Mouse (Mus musculus) midbrain, embryonic 11.5 days (tissue): Measurements from ENCODE around the gene Paxip1. TPM values are rescaled to one million over a fixed set of nuclear protein-coding genes. Genes with fewer than 3 reads are reported as not detected.
A peak's percentile ranks its signal among the peaks of the same experiment; 100 is the strongest.

Experiments
- ATAC-seq: fragments of 200-750 bp; cut with Nextera tagmentation; 2 replicates; pipeline ENCODE4 v1.8.0; 2017; ENCODE audit warnings: moderate TSS enrichment, moderate library complexity; ENCODE audit not compliant: low FRiP score
- DNase-seq: peaks from one replicate; pipeline ENCODE4 v3.0.0; 2015; ENCODE audit warnings: low spot score; ENCODE audit errors: missing footprints
- H3K27ac ChIP-seq: fragments of 300-500 bp; sonication (generic); 2 replicates; pipeline ENCODE4 v1.5.1; 2014; ENCODE audit warnings: low read depth, low read length
- H3K27me3 ChIP-seq: fragments of 300-500 bp; sonication (generic); 2 replicates; pipeline ENCODE4 v1.6.1; 2014; ENCODE audit warnings: mild to moderate bottlenecking, low read length, moderate library complexity, mixed read lengths; ENCODE audit not compliant: control insufficient read depth, insufficient read depth
- H3K36me3 ChIP-seq: fragments of 300-500 bp; sonication (generic); 2 replicates; pipeline ENCODE4 v1.6.1; 2014; ENCODE audit warnings: mild to moderate bottlenecking, low read length, moderate library complexity, mixed read lengths; ENCODE audit not compliant: control insufficient read depth, insufficient read depth
- H3K4me1 ChIP-seq: fragments of 300-500 bp; sonication (generic); 2 replicates; pipeline ENCODE4 v1.6.1; 2014; ENCODE audit warnings: low read length; ENCODE audit not compliant: control insufficient read depth, insufficient read depth
- H3K4me2 ChIP-seq: fragments of 300-500 bp; sonication (generic); 2 replicates; pipeline ENCODE4 v1.6.1; 2014; ENCODE audit warnings: mild to moderate bottlenecking, moderate library complexity
- H3K4me3 ChIP-seq: fragments of 300-500 bp; sonication (generic); 2 replicates; pipeline ENCODE4 v1.5.1; 2014; ENCODE audit warnings: low read depth, low read length
- H3K9ac ChIP-seq: fragments of 300-500 bp; sonication (generic); 2 replicates; pipeline ENCODE4 v1.6.1; 2014; ENCODE audit warnings: low read length
- H3K9me3 ChIP-seq: fragments of 300-500 bp; sonication (generic); 2 replicates; pipeline ENCODE4 v1.6.1; 2016; ENCODE audit warnings: low read length; ENCODE audit not compliant: control insufficient read depth
- WGBS: fragments of 180-500 bp; shearing (Covaris S2); extraction: QIAGEN DNeasy Blood & Tissue Kit; methylation state at CpG from one replicate; pipeline ENCODE4 v1.1.7; 2014; 5-methylcytosine and 5-hydroxymethylcytosine counted together
- polyA plus RNA-seq: library from polyadenylated mRNA; unstranded; fragments of >200 nt; fragmentation: Nextera tagmentation; extraction: Ambion mirVana; gene quantifications from 2 replicates; pipeline ENCODE4 v1.2.1, GENCODE M21; 2014

The Paxip1 gene
- 42.2 and 46.4 TPM in 2 replicates for polyA plus RNA-seq

GRCm38 (mm10) chr5:27791303-27792172 lies at the start of gene Paxip1:
TSS of gene Paxip1 (minus strand) at chr5:27791691.
- Histone ChIP-seq H3K27ac (peak within 1 kb of the TSS; percentile 87), H3K4me2 (peak within 1 kb of the TSS; percentile 70), H3K9me3 (no peaks in the 10 kb centered on the region), H3K4me3 (peak within 1 kb of the TSS; percentile 75), H3K27me3 (no peaks in the 10 kb centered on the region), H3K4me1 (peaks cover 21% of the 10 kb centered on the region), H3K36me3 (peaks cover 7% of the 10 kb centered on the region), H3K9ac (peak within 1 kb of the TSS; percentile 90)
- ATAC-seq (peak; percentile 96), DNase-seq (peak; percentile 99)
- under 1% methylated on average over 73 of the region's 73 CpGs for WGBS

- WGBS, result 66% methylated on average over 4 of the region's 4 CpGs
- no peaks in the 10 kb centered on the region for H3K4me1 ChIP-seq
- no peak for ATAC-seq
Measured at GRCm38 (mm10) chr5:27838061-27838460, 46.6 kb upstream of the Paxip1 start.

GRCm38 (mm10) chr5:27835096-27835495 lies 43.6 kb upstream of the Paxip1 start:
- Histone ChIP-seq H3K27ac (no peak overlapping the region), H3K4me1 (no peaks in the 10 kb centered on the region), H3K9ac (no peak overlapping the region), H3K36me3 (no peaks in the 10 kb centered on the region), H3K27me3 (no peaks in the 10 kb centered on the region), H3K4me3 (no peak overlapping the region), H3K9me3 (no peaks in the 10 kb centered on the region), H3K4me2 (no peak overlapping the region)
- ATAC-seq (no peak), DNase-seq (no peak)
- 90% methylated on average over 2 of the region's 2 CpGs for WGBS

More at GRCm38 (mm10) chr5:27838061-27838460, 46.6 kb upstream of the Paxip1 start:
- no peak overlapping the region for H3K9ac ChIP-seq
- H3K4me3 ChIP-seq, result no peak overlapping the region
- no peaks in the 10 kb centered on the region for H3K9me3 ChIP-seq
- DNase-seq, result no peak
- no peaks in the 10 kb centered on the region for H3K36me3 ChIP-seq
- H3K27me3 ChIP-seq, result peaks cover 5% of the 10 kb centered on the region; the same call in 1 of the 2 replicates
- H3K4me2 ChIP-seq, result no peak overlapping the region
- no peak overlapping the region for H3K27ac ChIP-seq

- Histone ChIP-seq H3K9ac (no peak overlapping the region), H3K27ac (no peak overlapping the region), H3K4me3 (no peak overlapping the region), H3K4me2 (no peak overlapping the region), H3K36me3 (no peaks in the 10 kb centered on the region), H3K9me3 (no peaks in the 10 kb centered on the region), H3K27me3 (no peaks in the 10 kb centered on the region), H3K4me1 (no peaks in the 10 kb centered on the region)
- DNase-seq (no peak), ATAC-seq (no peak)
- 84% methylated on average over 7 of the region's 7 CpGs for WGBS
Measured at GRCm38 (mm10) chr5:27827971-27828370, 36.5 kb upstream of the Paxip1 start.

GRCm38 (mm10) chr5:27821161-27821560 lies 29.7 kb upstream of the Paxip1 start:
- Histone ChIP-seq H3K4me3 (no peak overlapping the region), H3K9me3 (no peaks in the 10 kb centered on the region), H3K36me3 (no peaks in the 10 kb centered on the region), H3K9ac (no peak overlapping the region), H3K27me3 (no peaks in the 10 kb centered on the region), H3K4me1 (no peaks in the 10 kb centered on the region), H3K4me2 (no peak overlapping the region), H3K27ac (no peak overlapping the region)
- ATAC-seq (no peak), DNase-seq (no peak)
- WGBS, result 91% methylated on average over 6 of the region's 6 CpGs

- no peaks in the 10 kb centered on the region for H3K27me3 ChIP-seq
- no peak overlapping the region for H3K27ac ChIP-seq
- no peak overlapping the region for H3K4me3 ChIP-seq
- H3K4me2 ChIP-seq, result no peak overlapping the region
- DNase-seq (no peak), ATAC-seq (no peak)
- H3K4me1 ChIP-seq, result no peaks in the 10 kb centered on the region
- 60% methylated on average over 3 of the region's 3 CpGs for WGBS
- no peak overlapping the region for H3K9ac ChIP-seq
- no peaks in the 10 kb centered on the region for H3K36me3 ChIP-seq
- H3K9me3 ChIP-seq, result no peaks in the 10 kb centered on the region
Measured at GRCm38 (mm10) chr5:27818840-27819672, 27.6 kb upstream of the Paxip1 start.

GRCm38 (mm10) chr5:27814282-27814681 lies 22.8 kb upstream of the Paxip1 start:
- Histone ChIP-seq H3K9ac (no peak overlapping the region), H3K4me3 (no peak overlapping the region), H3K4me1 (no peaks in the 10 kb centered on the region), H3K27me3 (no peaks in the 10 kb centered on the region), H3K9me3 (no peaks in the 10 kb centered on the region), H3K27ac (no peak overlapping the region), H3K4me2 (no peak overlapping the region), H3K36me3 (no peaks in the 10 kb centered on the region)
- no peak for DNase-seq
- no peak for ATAC-seq
- WGBS, result 86% methylated on average over 2 of the region's 2 CpGs

- no peaks in the 10 kb centered on the region for H3K36me3 ChIP-seq
- peak; percentile 95 for DNase-seq
Measured at GRCm38 (mm10) chr5:27793923-27794322, 2.4 kb upstream of the Paxip1 start.

More at GRCm38 (mm10) chr5:27793923-27794322, 2.4 kb upstream of the Paxip1 start:
- Histone ChIP-seq H3K27ac (no peak overlapping the region), H3K4me1 (peaks cover 21% of the 10 kb centered on the region), H3K9me3 (no peaks in the 10 kb centered on the region), H3K27me3 (no peaks in the 10 kb centered on the region), H3K4me3 (no peak overlapping the region), H3K4me2 (no peak overlapping the region), H3K9ac (no peak overlapping the region)
- WGBS, result 17% methylated on average over 1 of the region's 1 CpGs
- ATAC-seq, result no peak
